Mouse (Mus musculus) Patski (cell line): ENCODE data around the gene Higd2a. TPM values are rescaled to one million over a fixed set of nuclear protein-coding genes. Genes with fewer than 3 reads are reported as not detected.

ENCODE experiments used
- ATAC-seq: fragments of 100-300 bp; one replicate; pipeline ENCODE4 v1.8.0; 2021
- CTCF ChIA-PET: fragments of 350-600 bp; sonication (Branson Sonifier 250); formaldehyde crosslinking; loops from one replicate; lab custom pipeline; 2022; ENCODE audit warnings: inconsistent platforms; lab: Charles Lee
- POLR2A ChIA-PET: fragments of 350-600 bp; sonication (Branson Sonifier 250); formaldehyde crosslinking; loops from one replicate; lab custom pipeline; 2022; ENCODE audit warnings: antibody characterized with exemption, inconsistent platforms; lab: Charles Lee
- DNase-seq: peaks from one replicate; pipeline ENCODE4 v3.0.0-alpha.2; 2011; ENCODE audit warnings: low read depth, low spot score
- H3K27me3 ChIP-seq: fragments of 371-371 bp; one replicate; pipeline ENCODE4 v1.5.1; 2021
- CTCF ChIP-seq: fragments of 100-300 bp; IDR thresholded peaks from one replicate; pipeline ENCODE4 v1.5.1; 2021
- in situ Hi-C: fragments of 300-500 bp; cut with MboI; formaldehyde crosslinking; loops from 3 replicates; pipeline ENCODE4 v1.11.1; 2018; ENCODE audit warnings: low pct_unique_long_range_greater_than_20kb, mixed read lengths
- polyA plus RNA-seq: library from polyadenylated mRNA; unstranded; gene quantifications from one replicate; pipeline ENCODE4 v1.2.3, GENCODE M21; 2021

Higd2a gene
- polyA plus RNA-seq, 1 experiment from 2014 or later = 96.0 TPM

DNA sequence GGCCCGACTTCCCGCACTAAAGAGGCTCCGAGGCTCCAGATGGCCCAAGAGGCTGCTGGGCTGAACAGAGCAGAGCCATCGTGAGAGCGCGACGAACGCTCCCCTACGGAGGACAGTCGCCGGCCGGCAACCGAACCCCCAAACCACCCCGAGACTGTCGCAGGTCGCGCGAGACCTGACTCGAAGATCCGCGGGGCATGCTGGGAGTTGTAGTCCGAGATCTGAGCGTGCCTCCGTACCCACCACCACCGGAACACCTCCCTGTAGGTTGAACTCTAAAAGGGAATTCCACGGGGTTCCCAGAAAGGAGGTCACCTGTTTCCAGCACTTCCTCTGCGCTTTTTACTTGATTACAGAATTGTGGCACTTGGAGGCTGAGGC is 24.8 kb upstream of the Higd2a start, which contains the start of gene 4833439L19Rik:
4833439L19Rik (minus strand) TSS at position 235 of the 381 bp plus-strand sequence.
- CTCF ChIA-PET = interaction anchor here (1.1 to 1.6 kb wide), 3 partner anchors 14 to 98 kb away, joined by 3 to 4 read pairs (median 3); no protein-coding TSS in a partner anchor
- POLR2A ChIA-PET = interaction anchor here (1.3 kb wide), 1 partner anchor 15 kb away, joined by 4 read pairs; no protein-coding TSS in a partner anchor
- no peaks in the 10 kb centered on the region for H3K27me3 ChIP-seq
- in situ Hi-C loops = no loop called here
- peak; percentile 84 for ATAC-seq
- peak; percentile 33 for DNase-seq
- TF ChIP-seq CTCF = no peak

DNA sequence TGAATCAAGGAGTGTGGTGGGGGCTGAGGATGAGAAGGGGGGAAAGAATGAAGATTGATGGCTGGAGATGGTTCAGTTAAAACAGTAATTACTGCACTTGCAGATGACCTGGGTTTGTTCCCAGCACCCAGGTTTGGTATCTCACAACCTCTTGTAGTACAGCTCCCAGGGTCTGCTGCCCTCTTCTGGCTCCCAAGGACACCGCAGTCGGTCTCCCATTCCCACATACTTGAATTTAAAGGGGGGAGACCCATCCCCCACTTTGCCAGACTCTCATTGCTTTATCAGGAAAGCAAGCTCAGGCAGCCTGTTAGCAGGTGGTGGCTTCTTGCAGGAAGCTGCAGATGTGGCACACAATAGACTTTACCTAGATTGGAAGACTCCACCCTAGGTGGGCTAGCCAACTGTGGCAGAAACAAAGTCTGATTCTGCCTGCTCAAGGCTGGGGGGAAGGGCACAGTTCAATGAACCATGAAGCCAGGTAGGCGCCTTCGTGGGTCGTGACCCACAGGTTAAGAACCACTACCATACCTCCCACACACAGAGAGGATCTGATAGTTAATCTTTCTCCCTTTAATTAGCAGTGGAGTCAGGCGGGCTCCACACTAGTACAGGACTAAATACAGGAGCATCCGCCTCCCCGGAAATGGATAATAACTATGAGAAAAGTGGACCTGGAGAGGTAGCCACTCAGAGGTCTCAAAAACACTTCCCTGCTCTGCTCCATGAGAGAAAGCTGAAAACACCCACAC is 24.2 kb upstream of the Higd2a start:
- DNase-seq = no peak
- CTCF ChIA-PET = interaction anchor here (0.6 to 1.6 kb wide), 5 partner anchors 10 to 133 kb away, joined by 3 to 4 read pairs (median 3); no protein-coding TSS in a partner anchor

DNA sequence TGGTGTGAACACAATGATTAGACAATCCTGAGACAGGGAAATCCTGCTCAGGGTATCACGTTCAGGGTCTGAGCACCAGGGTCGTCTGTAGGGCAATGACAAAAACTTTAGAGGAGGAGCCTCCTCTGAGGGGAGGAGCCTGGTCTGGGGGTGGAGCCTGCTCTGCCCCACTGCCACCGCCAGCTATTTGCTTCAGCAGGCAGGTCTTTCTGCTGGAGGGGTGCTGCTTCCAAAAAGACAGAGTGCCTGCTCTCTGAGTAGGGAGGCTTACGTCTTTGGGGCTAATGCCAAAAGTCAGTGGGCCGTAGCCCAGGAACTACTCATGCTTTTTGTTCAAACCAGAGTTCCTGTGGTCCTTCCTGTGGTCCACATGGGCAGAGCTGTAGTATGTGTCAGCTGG is 21.6 kb upstream of the Higd2a start:
- no peak for DNase-seq
- no peak for ATAC-seq
- CTCF ChIA-PET = no interaction called here
- no peak for TF ChIP-seq CTCF
- no peaks in the 10 kb centered on the region for H3K27me3 ChIP-seq
- in situ Hi-C loops = no loop called here
- POLR2A ChIA-PET = no interaction called here

More for the DNA sequence above, 24.2 kb upstream of the Higd2a start:
- in situ Hi-C loops = no loop called here
- TF ChIP-seq CTCF = no peak
- no peaks in the 10 kb centered on the region for H3K27me3 ChIP-seq
- POLR2A ChIA-PET = interaction anchor here (1.1 kb wide), 1 partner anchor 13 kb away, joined by 3 read pairs; no protein-coding TSS in a partner anchor
- ATAC-seq = no peak

DNA sequence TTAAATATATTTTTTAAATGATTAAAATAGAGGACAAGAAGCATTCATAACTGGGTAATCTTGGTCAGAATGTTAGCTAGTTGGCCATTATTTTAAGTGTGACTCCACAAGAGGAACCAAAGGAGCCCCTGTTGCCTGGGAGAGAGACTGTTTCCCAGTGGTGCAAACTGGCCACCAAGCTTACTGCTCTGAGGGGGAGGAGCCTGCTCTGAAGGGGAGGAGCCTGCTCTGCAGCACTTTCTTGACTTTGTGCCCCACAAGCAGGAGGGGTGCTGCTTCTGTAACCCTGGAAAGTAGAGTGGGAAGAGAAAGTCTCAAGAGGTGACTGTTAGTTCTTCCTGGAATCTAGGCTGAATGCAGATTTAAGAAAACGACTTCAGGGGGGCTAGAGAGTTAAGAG is 20.7 kb upstream of the Higd2a start:
- POLR2A ChIA-PET = no interaction called here

DNA sequence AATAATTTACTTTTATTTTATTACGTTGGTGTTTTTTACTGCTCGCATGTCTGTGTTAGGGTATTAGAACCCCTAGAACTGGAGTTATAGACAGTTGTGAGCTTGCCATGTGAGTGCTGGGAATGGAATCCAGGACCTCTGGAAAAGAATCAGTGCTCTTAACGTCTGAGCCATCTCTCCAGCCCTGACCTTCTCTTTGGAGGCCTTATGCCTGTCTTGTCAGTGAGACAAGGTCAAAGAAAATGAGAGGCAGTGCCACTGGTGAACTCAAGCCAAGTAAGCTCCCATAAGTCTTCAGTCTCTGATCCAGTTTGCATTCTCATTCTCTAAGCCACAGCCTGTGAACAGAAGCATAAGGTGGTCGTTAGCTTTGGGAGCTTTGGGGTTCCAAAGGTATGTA is 19.3 kb upstream of the Higd2a start:
- TF ChIP-seq CTCF = no peak
- in situ Hi-C loops = loop anchor here (10.0 kb wide), 1 partner anchor 114 kb away; no protein-coding TSS in a partner anchor
- DNase-seq (no peak), ATAC-seq (no peak)
- ChIA-PET POLR2A (no interaction called here), CTCF (no interaction called here)
- H3K27me3 ChIP-seq = no peaks in the 10 kb centered on the region

More for the DNA sequence above, 20.7 kb upstream of the Higd2a start:
- DNase-seq (no peak), ATAC-seq (no peak)
- no peak for TF ChIP-seq CTCF
- in situ Hi-C loops = no loop called here
- CTCF ChIA-PET = no interaction called here
- no peaks in the 10 kb centered on the region for H3K27me3 ChIP-seq

DNA sequence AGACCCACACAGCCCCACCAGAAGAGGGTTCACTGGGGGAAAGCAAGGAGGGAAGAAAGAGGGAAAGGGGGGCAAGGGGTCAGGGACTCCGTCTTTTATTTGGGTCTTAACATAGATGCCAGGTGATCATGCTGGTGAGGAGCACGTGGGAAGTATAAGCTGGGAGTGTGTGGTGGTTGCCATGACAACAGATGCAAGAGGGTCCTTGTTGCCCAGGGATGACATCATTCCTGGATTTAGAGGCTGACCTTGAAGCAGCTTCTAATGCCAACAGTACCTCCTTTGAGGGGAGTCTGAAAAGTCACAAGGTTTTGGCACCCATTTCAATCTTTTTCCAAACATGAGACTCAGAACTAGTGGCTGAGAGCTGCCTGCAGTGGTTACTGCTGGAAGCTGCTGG is 18.4 kb upstream of the Higd2a start:
- ATAC-seq (no peak), DNase-seq (no peak)
- H3K27me3 ChIP-seq = no peaks in the 10 kb centered on the region
- in situ Hi-C loops = loop anchor here (10.0 kb wide), 1 partner anchor 113 kb away; no protein-coding TSS in a partner anchor
- POLR2A ChIA-PET = no interaction called here
- no peak for TF ChIP-seq CTCF
- CTCF ChIA-PET = no interaction called here

DNA sequence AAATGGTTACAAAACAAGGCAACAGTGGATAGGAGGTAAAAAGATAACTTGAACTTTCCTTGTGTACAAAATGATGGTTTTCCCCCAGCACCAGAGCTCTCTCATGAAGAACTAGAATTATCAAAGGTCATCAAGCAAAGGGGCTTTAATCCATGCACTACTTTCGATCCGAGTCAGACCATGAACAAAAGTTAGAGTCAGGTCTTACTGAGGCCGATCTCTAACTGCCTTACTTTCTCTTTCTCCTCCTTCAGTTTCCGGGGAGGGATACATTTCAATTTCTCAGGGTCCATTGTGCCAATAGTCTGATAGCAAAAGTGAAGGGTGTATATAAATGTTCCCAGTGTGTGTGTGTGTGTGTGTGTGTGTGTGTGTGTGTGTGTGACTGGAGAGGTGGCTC is 17.4 kb upstream of the Higd2a start:
- TF ChIP-seq CTCF = no peak
- ChIA-PET POLR2A (no interaction called here), CTCF (no interaction called here)
- ATAC-seq = no peak
- in situ Hi-C loops = loop anchor here (10.0 kb wide), 1 partner anchor 112 kb away; no protein-coding TSS in a partner anchor
- no peak for DNase-seq
- no peaks in the 10 kb centered on the region for H3K27me3 ChIP-seq

DNA sequence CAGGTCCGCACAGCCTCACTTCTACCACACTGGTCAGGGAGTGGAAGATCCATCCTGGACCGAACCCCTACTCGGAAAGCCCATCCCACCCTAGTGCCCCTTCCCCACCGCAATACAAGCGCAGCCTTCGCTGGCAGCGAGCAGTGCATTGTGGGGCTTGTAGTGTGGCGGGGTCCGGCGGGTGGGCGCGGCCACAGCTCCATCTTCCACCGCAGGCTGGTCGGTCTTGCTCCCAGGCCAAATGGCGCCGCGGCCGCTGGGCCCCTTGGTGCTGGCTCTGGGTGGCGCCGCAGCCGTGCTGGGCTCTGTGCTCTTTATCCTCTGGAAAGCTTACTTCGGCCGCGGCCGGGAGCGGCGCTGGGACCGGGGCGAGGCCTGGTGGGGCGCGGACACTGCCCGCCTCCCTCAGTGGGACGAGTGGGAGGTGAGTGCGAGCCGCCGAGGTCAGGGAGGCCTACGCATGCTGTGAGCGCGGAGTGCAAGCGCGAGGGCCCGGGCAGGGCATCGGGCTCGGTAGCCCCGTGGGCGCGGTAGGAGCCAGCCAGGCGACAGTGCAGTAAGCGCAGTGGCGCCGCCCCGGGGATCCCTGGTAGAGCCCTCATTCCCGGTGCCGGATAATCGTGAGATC is 15.0 kb upstream of the Higd2a start, which contains the start of gene Arl10:
Arl10 (plus strand) TSS at position 162 of the 628 bp plus-strand sequence.
- TF ChIP-seq CTCF = no peak
- CTCF ChIA-PET = interaction anchor here (1.4 kb wide), 1 partner anchor 9 kb away, joined by 3 read pairs; no protein-coding TSS in a partner anchor
- POLR2A ChIA-PET = interaction anchor here (0.8 kb wide), 1 partner anchor 71 kb away, joined by 3 read pairs; the partner anchor contains the start of gene Simc1
- DNase-seq (no peak), ATAC-seq (peak; percentile 86)
- H3K27me3 ChIP-seq = no peaks in the 10 kb centered on the region
- in situ Hi-C loops = loop anchor here (5.0 to 10.0 kb wide), 2 partner anchors 42 to 110 kb away; no protein-coding TSS in a partner anchor

DNA sequence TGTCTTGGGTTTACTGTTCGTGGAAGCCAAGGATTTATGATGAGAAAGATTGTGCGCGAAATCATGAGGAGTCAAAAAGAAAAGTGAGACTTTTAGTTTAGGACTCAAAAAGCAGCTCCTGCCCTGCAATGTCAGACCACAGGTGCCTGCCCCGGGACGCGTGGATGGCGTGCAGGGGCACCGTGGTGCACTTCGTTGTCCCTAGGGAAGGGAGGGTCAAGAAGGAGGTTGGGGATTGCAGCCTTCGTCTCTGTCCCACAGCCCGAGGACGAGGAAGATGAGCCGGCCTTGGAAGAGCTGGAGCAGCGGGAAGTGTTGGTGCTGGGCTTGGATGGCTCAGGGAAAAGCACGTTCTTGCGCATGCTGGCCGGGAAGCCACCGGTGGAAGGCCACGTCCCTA is 14.5 kb upstream of the Higd2a start:
- ChIA-PET POLR2A (no interaction called here), CTCF (interaction anchor here (1.4 kb wide), 1 partner anchor 9 kb away, joined by 3 read pairs; no protein-coding TSS in a partner anchor)
- peak; percentile 3 for ATAC-seq
- no peak for DNase-seq
- in situ Hi-C loops = loop anchor here (5.0 to 10.0 kb wide), 2 partner anchors 42 to 109 kb away; no protein-coding TSS in a partner anchor
- H3K27me3 ChIP-seq = no peaks in the 10 kb centered on the region
- no peak for TF ChIP-seq CTCF
